Mouse (Mus musculus): ENCODE measurements around the gene Txk. TPM values are rescaled to one million over a fixed set of nuclear protein-coding genes. Genes with fewer than 3 reads are reported as not detected.

Gene Txk
- polyA plus RNA-seq, 1 experiment from 2014 or later = not detected

DNA sequence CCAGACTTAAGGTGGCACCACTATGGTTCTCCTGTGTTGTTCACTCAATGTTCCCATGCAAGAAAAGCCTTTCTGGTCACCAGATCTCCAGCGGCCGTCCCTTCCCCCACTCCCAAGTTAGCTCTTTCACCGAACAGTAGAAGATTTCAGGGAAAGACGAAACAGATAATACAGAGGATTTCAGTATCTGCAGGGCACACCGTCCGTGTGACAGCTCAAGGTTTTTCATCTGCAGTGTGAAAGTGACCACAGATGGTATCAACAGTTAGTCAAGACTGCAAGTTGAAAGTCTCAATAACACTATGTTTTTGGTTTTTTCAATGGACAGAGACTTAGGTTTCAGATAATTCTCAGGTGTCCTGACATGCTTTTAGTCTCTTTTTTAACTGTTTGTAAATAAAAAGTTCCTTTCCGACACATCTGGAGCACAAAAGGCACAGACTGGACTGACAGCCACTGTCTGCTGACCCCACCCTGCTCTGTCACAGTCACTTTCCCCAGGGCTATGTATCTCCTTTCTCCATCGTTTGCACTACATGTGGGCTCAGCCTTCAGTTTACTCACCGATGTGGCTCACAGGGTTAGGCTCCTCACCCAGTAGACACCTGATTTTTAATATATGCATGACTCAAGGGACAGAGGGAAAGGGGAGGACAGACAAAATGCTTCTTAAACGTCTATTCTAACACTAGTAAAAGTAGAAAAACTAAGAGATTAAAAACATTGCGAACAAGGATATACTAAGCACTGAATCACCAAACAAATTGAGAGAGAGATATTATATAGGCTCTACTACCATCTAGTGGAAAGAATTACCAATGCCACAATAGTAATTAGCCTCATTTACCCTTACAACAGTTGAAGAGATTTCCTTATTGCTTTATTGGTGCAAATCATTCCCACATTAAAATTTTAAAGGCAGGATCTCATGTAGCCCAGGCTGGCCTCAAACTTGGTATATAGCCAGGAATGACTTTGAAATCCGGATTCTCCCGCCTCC, 6.6 kb upstream of the Txk start:
- H3K36me3 ChIP-seq (ENCODE audit: control insufficient read depth, insufficient read depth, low read length) = no peaks in the 10 kb centered on the region
- no peak overlapping the region for H3K27ac ChIP-seq (ENCODE audit: low read depth, low read length)
- H3K9me3 ChIP-seq (ENCODE audit: control insufficient read depth, low read length) = no peaks in the 10 kb centered on the region
- no peak overlapping the region for H3K9ac ChIP-seq (ENCODE audit: low read length)
- H3K4me2 ChIP-seq = no peak overlapping the region
- DNase-seq (ENCODE audit: low spot score, missing footprints) (no peak), ATAC-seq (ENCODE audit: low FRiP score) (0 out of 2 replicates have a peak, but pooled peaks have one; percentile 10)
- H3K4me3 ChIP-seq (ENCODE audit: low read depth, low read length) = no peak overlapping the region
- no peaks in the 10 kb centered on the region for H3K27me3 ChIP-seq (ENCODE audit: control insufficient read depth, insufficient read depth, low read length)
- WGBS = 76% methylated on average over 13 of the region's 13 CpGs
- H3K4me1 ChIP-seq (ENCODE audit: control insufficient read depth, insufficient read depth, low read length) = peaks cover 4% of the 10 kb centered on the region; the same call in 1 of the 2 replicates

DNA sequence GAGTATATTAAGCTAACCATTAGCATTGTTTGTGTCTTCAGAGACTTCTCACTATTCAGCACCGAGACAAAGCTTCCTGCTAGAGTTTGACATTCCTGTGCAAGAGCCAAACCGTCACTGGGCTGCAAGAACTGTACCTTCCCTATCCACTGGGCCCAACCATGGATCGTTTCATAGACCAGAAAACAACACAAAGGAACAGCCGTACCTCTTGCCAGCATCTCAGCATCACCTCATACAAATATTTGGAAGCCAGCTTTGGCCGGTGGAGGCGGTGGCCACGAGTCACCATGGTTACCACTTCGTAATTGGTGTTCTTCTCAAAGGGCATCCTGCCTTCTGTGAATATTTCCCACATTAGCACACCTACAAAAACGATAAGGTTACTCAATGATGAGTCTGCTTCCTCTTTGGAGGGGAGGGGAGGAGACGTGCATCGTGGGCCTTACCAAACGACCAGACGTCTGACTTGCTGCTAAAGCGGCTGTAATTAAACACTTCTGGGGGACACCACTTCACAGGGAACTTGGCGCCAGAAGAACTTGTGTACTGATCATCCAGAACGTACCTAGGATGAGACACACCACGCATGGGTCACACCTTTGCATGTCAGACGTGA, 4.7 kb upstream of the Txk start:
- Histone ChIP-seq H3K4me3 (ENCODE audit: low read depth, low read length) (no peak overlapping the region), H3K9me3 (ENCODE audit: control insufficient read depth, low read length) (no peaks in the 10 kb centered on the region), H3K36me3 (ENCODE audit: control insufficient read depth, insufficient read depth, low read length) (no peaks in the 10 kb centered on the region), H3K4me1 (ENCODE audit: control insufficient read depth, insufficient read depth, low read length) (no peaks in the 10 kb centered on the region; the same call in 1 of the 2 replicates), H3K27me3 (ENCODE audit: control insufficient read depth, insufficient read depth, low read length) (no peaks in the 10 kb centered on the region), H3K4me2 (no peak overlapping the region), H3K27ac (ENCODE audit: low read depth, low read length) (no peak overlapping the region), H3K9ac (ENCODE audit: low read length) (no peak overlapping the region)
- DNase-seq (ENCODE audit: low spot score, missing footprints) = no peak
- WGBS = 81% methylated on average over 18 of the region's 18 CpGs
- no peak for ATAC-seq (ENCODE audit: low FRiP score)

DNA sequence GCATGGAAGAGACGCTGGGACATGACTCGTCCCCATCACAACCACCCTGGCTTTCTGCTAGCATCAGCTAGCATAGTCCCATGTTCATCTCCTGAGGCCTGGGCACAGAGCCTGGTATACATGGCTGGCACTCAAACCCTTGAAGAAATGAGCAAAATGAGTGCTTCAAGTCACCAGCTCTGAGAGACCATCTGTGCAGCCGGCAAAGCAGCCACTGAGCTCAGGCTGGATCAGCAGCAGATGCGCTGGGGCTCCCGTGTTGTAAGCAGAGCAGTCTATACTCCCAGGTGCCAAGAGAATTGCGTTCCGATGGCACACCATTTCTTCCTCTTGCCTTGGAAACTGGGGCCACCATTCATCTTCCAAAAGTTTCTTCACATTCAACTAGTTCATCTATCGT, 3.4 kb upstream of the Txk start:
- ATAC-seq (ENCODE audit: low FRiP score) (no peak), DNase-seq (ENCODE audit: low spot score, missing footprints) (no peak)
- Histone ChIP-seq H3K27me3 (ENCODE audit: control insufficient read depth, insufficient read depth, low read length) (no peaks in the 10 kb centered on the region), H3K36me3 (ENCODE audit: control insufficient read depth, insufficient read depth, low read length) (no peaks in the 10 kb centered on the region), H3K4me1 (ENCODE audit: control insufficient read depth, insufficient read depth, low read length) (no peaks in the 10 kb centered on the region), H3K4me3 (ENCODE audit: low read depth, low read length) (no peak overlapping the region), H3K9ac (ENCODE audit: low read length) (no peak overlapping the region), H3K27ac (ENCODE audit: low read depth, low read length) (no peak overlapping the region), H3K9me3 (ENCODE audit: control insufficient read depth, low read length) (no peaks in the 10 kb centered on the region), H3K4me2 (no peak overlapping the region)
- 91% methylated on average over 8 of the region's 8 CpGs for WGBS

DNA sequence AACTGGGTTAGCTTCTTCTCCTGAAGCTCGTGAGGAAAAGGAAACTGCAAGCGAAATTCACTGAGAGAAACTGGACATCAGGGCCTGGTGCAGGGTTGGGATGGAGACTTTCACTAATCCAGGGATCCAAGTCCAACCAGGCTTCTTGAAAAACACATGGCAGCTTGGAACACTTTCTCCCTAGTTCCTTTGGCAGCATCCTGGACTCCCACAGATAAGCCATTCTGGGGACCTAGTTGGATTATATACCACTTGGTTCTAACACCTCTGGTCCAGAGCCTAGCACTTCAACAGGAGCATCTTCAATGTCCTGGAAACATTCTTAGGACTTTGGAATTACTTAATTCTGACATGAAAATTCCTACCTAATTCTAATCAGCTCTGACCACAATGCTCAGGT, 2.5 kb upstream of the Txk start:
- Histone ChIP-seq H3K4me1 (ENCODE audit: control insufficient read depth, insufficient read depth, low read length) (no peaks in the 10 kb centered on the region), H3K4me3 (ENCODE audit: low read depth, low read length) (no peak overlapping the region), H3K4me2 (no peak overlapping the region), H3K9ac (ENCODE audit: low read length) (no peak overlapping the region), H3K9me3 (ENCODE audit: control insufficient read depth, low read length) (no peaks in the 10 kb centered on the region), H3K27ac (ENCODE audit: low read depth, low read length) (no peak overlapping the region), H3K27me3 (ENCODE audit: control insufficient read depth, insufficient read depth, low read length) (no peaks in the 10 kb centered on the region), H3K36me3 (ENCODE audit: control insufficient read depth, insufficient read depth, low read length) (no peaks in the 10 kb centered on the region)
- ATAC-seq (ENCODE audit: low FRiP score) = no peak
- 86% methylated on average over 2 of the region's 2 CpGs for WGBS
- DNase-seq (ENCODE audit: low spot score, missing footprints) = no peak

DNA sequence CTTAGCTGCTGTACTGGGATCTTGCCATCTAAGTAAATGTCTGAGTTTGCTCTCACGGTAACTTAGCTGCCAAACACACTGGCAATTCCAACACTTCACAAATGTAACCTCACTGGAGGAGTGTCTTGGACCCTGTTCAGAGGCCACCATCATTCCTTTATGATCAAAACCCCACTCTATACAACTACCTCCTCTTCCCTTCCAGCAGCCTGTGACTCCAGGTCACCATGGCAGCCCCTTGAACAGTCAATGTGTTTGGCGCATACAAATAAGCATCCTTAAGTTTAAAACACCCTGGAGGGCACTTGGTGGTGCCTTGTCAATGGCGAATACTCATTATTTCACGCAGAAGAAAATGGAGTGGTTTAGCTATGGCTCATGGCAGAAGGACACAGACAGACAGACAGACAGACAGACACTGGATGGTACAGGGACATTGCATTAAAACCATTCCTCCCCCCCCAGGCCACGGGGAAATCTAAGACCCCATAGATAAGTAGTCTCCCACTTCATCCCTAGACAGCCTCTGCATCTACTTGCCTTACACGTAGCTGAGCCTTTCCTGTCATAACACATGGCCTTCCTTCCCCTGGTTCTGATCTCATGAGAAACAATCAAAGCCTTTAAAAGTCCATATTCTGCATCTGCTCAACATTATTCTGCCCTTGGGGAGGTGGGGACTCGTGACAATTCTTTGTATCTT, 1.4 kb downstream of the Txk start:
- Histone ChIP-seq H3K36me3 (ENCODE audit: control insufficient read depth, insufficient read depth, low read length) (no peaks in the 10 kb centered on the region), H3K27me3 (ENCODE audit: control insufficient read depth, insufficient read depth, low read length) (no peaks in the 10 kb centered on the region), H3K4me3 (ENCODE audit: low read depth, low read length) (no peak overlapping the region), H3K9me3 (ENCODE audit: control insufficient read depth, low read length) (no peaks in the 10 kb centered on the region), H3K4me1 (ENCODE audit: control insufficient read depth, insufficient read depth, low read length) (no peaks in the 10 kb centered on the region), H3K27ac (ENCODE audit: low read depth, low read length) (no peak overlapping the region), H3K9ac (ENCODE audit: low read length) (no peak overlapping the region), H3K4me2 (no peak overlapping the region)
- WGBS = 84% methylated on average over 7 of the region's 7 CpGs
- ATAC-seq (ENCODE audit: low FRiP score) = no peak
- DNase-seq (ENCODE audit: low spot score, missing footprints) = no peak

DNA sequence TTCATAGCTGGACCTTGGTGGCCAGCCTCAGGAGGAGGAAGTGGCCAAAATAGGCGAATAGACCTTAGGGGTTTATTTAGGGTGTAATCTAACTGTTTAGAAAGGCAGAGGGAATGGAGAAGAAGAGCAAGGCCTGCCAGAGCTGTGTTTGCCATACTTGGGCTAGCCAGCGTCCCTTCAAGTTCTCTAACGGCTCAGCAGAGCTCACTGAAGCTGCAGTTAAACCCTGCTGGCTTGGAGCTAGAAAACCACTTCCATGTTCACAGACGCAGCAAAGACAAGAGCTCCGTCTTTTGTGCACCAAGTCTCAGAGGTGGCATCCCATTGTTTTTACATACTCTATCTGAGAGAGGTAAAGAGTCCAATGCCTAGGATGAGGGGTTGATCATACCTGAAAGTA, 2.4 kb downstream of the Txk start:
- Histone ChIP-seq H3K27me3 (ENCODE audit: control insufficient read depth, insufficient read depth, low read length) (no peaks in the 10 kb centered on the region), H3K4me3 (ENCODE audit: low read depth, low read length) (no peak overlapping the region), H3K9ac (ENCODE audit: low read length) (no peak overlapping the region), H3K4me2 (no peak overlapping the region), H3K4me1 (ENCODE audit: control insufficient read depth, insufficient read depth, low read length) (no peaks in the 10 kb centered on the region), H3K27ac (ENCODE audit: low read depth, low read length) (no peak overlapping the region), H3K36me3 (ENCODE audit: control insufficient read depth, insufficient read depth, low read length) (no peaks in the 10 kb centered on the region), H3K9me3 (ENCODE audit: control insufficient read depth, low read length) (no peaks in the 10 kb centered on the region)
- WGBS = 89% methylated on average over 5 of the region's 5 CpGs
- DNase-seq (ENCODE audit: low spot score, missing footprints) (no peak), ATAC-seq (ENCODE audit: low FRiP score) (no peak)

DNA sequence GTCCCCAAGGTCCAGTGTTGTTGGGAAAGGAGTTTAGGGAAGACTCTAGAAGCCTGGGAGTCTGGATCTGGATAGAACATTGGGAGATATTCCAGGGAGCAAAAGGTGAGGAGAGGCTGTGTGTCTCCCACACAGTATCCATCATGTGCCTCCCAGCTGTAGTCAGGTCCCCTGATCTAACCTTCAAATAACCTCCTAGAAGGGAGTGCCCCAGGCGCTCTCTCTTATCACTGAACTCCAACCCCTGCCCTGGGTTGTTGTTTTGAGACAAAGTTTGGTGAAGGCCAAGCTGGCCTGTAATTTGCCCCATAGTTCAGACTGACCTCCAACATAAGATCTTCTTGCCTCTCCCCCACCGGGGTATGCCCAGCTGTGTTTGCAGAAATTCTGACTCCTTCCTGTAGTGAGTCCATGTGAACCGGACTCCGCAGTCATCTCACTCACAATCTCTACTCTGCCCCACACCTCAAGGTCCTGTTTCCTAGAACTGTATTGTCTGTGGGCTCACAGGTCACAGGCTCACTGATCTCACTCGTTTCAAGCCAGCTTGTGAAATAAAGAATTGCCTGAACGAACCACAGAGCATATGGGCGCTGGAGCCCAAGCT, 3.8 kb downstream of the Txk start:
- no peak overlapping the region for H3K27ac ChIP-seq (ENCODE audit: low read depth, low read length)
- DNase-seq (ENCODE audit: low spot score, missing footprints) = no peak
- WGBS = 81% methylated on average over 7 of the region's 7 CpGs

DNA sequence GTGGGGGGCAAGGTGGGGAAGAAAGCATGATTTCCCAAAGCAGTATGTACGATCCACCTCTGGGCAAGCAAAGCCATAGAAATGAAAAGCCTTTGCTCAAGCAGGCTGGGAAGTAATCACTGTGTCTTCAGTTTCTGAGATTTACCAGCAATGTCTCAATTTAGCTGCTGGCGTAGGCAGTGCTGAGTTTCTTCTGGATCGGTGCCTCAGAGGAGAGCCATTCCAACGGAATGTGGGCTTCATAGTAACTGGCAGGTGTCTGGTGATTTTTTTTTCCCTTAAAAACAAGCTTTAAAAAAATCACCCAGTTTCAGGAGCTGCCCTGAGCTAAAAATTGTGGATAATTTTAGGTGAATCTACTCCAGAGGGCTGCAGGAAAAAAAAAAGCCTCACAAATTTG, 5.2 kb downstream of the Txk start:
- H3K27me3 ChIP-seq (ENCODE audit: control insufficient read depth, insufficient read depth, low read length) = no peaks in the 10 kb centered on the region
- no peak for ATAC-seq (ENCODE audit: low FRiP score)
- H3K36me3 ChIP-seq (ENCODE audit: control insufficient read depth, insufficient read depth, low read length) = no peaks in the 10 kb centered on the region
- no peaks in the 10 kb centered on the region for H3K9me3 ChIP-seq (ENCODE audit: control insufficient read depth, low read length)
- H3K27ac ChIP-seq (ENCODE audit: low read depth, low read length) = no peak overlapping the region
- no peak overlapping the region for H3K4me2 ChIP-seq
- DNase-seq (ENCODE audit: low spot score, missing footprints) = no peak
- no peak overlapping the region for H3K4me3 ChIP-seq (ENCODE audit: low read depth, low read length)
- WGBS = 87% methylated on average over 4 of the region's 4 CpGs
- no peak overlapping the region for H3K9ac ChIP-seq (ENCODE audit: low read length)
- H3K4me1 ChIP-seq (ENCODE audit: control insufficient read depth, insufficient read depth, low read length) = no peaks in the 10 kb centered on the region

More for the DNA sequence above, 3.8 kb downstream of the Txk start:
- no peak overlapping the region for H3K9ac ChIP-seq (ENCODE audit: low read length)
- H3K36me3 ChIP-seq (ENCODE audit: control insufficient read depth, insufficient read depth, low read length) = no peaks in the 10 kb centered on the region
- no peak overlapping the region for H3K4me3 ChIP-seq (ENCODE audit: low read depth, low read length)
- no peaks in the 10 kb centered on the region for H3K27me3 ChIP-seq (ENCODE audit: control insufficient read depth, insufficient read depth, low read length)
- ATAC-seq (ENCODE audit: low FRiP score) = no peak
- H3K9me3 ChIP-seq (ENCODE audit: control insufficient read depth, low read length) = no peaks in the 10 kb centered on the region
- no peaks in the 10 kb centered on the region for H3K4me1 ChIP-seq (ENCODE audit: control insufficient read depth, insufficient read depth, low read length)
- no peak overlapping the region for H3K4me2 ChIP-seq
